Mouse (Mus musculus) adrenal gland, adult 8-10 months (tissue): ENCODE results near the gene Ier5l. TPM values are rescaled to one million over a fixed set of nuclear protein-coding genes. Genes with fewer than 3 reads are reported as not detected.

Experiments used
- DNase-seq: peaks from one replicate; pipeline ENCODE4 v3.0.0; 2022
- total RNA-seq, 4 experiments: library from RNA; stranded (reverse); gene quantifications; 2 replicates each; pipeline ENCODE4 v1.2.4; 2022

Ier5l gene
- 1 to 10 TPM; 3.8 to 7.7 (median 6.8) TPM for total RNA-seq

DNA sequence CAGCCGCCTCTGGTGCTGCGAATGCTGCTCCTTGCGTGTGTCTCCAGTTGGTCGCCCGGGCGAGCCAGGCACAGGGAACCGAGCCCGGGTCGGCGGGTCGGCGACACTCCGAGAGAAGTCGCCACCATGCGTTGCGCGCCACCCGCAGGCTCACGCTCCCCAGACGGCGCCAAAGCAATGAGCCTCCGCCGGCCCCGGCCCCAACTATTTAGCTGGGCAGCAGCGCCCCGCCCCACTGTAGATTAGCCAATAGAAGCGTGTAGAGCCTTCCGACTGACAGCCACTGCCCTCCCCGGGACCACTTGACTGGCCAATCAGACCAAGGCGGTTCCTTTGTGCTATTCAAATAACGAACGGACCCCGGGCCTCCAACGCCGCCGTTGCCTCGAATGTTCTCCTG lies at the start of gene Ier5l:
Gene Ier5l, minus strand, starts transcription at position 181 of the 400 bp plus-strand sequence.
- DNase-seq, result peak; percentile 92

DNA sequence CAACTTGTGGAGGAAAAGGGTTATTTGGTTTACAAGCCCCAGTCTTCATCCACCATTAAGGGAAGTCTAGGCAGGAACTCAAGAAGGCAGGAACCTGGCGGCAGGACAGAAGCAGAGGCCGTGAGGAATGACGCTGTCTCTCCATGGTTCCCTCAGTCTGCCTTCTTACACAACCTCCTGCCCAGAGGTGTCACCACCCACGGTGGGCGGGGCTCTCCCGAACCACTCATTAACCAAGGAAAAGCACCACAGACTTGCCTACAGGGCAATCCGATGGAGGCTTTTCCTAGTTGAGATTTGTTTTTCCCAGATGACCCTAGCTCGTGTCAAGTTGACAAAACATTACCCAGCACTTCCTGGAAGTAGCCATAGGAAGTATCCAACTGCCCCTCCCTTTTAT lies 49.7 kb upstream of the Ier5l start:
- no peak for DNase-seq

DNA sequence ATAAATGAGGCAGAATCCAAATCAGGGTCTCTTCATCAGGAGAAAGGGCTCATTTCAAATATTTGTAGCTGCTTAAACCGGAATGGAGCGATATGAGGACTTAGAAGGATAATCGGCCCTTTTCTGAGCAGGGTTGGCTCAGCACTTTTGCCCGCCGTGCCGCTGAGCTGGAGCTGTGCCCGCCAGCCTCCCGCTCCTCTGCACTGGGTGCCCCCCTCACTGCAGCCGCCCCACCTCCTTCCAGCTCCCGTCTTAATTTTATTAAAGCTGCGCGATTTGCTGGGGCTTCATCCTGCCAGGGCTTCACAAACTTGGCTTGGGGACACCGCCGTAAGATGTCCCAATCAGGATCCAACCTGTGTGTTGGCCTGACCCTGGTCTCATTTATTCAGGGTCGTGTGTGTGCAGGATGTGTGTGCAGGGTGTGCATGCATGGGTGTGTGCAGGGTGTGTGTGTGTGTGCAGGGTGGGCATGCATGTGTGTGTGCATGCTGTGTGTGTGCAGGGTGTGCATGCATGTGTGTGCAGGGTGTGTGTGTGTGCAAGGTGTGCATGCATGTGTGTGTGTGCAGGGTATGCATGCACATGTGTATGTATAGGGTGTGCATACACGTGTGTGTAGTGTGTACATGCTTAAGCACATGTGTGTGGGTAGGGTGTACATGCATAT lies 36.8 kb upstream of the Ier5l start:
- no peak for DNase-seq

DNA sequence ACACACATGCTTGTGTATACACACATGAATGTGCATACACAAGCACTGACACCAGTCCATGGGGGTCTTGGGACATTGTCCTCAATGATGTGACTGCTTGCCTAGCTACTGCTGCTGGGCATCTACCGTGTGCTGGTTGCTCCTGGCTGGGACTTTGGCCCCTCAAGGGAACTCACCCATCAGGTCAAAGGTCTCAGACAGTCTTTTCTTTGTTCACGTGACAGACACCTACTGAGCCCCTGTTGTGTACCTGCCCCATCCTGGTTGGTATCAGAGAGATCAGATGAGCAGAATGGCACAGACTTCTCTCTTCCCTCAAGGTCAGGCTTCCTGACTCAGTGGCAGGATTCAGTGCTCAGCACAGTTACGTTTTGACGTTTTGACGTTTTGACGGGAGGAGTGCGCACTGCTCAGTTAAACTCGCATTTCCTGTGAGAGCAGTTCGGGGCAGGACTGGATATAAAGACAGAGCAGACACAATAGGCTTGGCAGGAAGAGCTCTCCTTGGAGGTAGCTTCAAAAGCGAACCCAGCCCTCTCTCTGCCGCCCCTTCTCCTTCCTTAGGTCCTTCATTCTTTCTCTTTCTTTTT lies 33.2 kb upstream of the Ier5l start:
- no peak for DNase-seq

DNA sequence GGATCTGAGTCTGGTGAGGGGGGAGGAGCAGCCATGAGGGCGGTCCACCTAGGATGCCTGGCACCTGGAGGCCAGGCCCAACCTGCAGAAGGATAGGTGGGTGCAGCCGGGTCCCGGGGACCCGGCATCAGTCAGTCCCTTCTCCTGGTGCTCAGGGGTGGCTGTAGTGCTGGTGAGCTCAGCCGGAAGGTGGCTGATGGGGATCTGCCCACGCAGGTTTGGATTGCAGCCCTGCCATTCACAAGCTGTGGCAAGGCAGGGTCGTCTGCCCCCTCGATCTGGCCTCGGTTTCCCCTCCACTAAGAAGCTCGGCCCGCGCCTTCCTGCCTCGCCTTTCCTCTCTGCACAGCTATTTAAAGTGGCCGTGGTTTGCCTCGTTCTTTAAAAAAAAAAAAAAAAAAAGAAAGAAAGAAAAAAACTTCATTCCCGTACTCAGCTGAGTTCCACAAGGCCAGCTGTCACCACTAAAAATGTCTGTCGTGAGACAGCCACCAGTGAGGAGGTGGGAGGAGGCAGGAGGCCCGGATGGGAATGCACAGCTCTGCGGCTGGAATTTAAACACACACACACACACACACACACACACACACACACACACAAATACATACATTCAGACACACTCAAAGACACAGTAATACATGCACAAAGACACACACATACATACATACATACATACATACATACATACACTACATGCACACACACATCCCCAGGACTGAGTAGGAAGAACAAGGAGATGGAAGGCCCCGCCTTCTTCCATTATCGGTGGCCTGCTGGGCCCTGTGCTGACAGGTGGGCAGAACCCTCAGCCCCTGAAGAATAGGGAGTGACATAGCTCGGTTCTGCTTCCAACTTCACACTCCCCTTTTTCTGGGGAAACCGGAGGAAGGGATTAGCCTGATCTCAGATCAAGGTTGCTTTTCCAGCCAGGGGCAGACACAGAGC lies 29.9 kb upstream of the Ier5l start:
- no peak for DNase-seq

DNA sequence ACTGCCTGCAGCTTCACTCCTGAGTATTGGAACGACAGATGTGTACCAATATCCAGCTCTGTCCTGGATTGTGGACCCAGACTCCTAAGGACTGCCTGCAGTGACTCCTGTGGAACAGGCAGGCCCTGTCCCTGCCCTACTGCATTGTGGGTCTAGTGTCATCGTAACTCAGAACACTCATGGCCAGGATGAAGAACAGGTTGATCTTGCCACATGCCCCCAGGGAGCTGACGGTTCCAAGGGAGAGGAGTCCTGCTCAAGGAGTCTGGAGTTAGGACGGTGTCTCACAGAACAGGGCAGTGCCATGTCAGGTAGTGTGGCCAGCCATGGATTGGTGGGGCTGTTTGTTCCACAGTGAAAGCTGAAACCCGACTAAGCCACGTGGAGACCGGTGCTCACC lies 27.7 kb upstream of the Ier5l start:
- DNase-seq, result no peak

DNA sequence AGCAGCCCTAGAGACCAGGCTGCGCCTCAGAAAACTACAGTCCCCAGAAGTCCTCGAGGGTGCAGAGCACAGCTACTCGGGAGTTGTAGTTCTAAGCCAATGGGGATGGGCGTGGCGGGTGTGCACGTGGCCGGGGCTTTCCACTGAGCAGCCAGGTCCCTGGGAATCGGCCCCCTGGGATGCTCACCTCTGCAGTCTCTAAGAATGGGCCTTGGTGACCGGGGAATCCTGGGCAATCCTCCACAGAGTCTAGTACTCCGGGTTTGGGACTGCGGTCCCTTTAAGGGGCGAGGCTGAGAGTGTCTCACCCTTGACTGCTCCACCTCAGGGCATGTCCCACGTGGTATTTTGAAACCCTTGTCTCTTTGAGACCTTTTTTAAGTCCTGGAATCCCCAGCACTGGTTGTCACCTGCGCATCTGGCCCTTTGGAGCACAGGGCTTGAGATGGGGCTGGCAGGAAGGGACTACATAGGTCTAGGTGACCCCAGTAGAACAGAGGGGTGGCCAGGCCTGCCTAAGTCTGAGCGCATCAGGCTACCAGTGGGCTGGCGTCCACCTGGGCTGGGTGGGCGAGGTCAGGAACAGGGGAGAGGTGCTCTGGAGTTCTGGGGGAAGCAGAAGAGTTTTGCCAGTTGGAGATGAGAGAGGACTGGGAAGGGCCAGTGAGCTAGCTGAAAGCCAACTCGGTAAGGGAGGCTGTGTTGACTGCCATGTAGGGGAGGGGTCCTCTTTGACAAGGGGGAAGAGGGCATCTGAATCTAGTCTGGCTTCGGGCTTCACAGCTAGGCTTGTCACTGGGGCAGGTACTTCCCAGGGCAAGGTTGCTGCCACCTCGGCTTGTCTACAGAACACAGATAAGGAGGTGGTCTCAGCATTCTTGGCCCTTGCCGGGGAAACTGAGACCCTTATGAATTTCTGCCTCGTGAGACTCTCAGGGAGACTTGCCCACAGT lies 22.2 kb upstream of the Ier5l start:
- peak; percentile 57 for DNase-seq

DNA sequence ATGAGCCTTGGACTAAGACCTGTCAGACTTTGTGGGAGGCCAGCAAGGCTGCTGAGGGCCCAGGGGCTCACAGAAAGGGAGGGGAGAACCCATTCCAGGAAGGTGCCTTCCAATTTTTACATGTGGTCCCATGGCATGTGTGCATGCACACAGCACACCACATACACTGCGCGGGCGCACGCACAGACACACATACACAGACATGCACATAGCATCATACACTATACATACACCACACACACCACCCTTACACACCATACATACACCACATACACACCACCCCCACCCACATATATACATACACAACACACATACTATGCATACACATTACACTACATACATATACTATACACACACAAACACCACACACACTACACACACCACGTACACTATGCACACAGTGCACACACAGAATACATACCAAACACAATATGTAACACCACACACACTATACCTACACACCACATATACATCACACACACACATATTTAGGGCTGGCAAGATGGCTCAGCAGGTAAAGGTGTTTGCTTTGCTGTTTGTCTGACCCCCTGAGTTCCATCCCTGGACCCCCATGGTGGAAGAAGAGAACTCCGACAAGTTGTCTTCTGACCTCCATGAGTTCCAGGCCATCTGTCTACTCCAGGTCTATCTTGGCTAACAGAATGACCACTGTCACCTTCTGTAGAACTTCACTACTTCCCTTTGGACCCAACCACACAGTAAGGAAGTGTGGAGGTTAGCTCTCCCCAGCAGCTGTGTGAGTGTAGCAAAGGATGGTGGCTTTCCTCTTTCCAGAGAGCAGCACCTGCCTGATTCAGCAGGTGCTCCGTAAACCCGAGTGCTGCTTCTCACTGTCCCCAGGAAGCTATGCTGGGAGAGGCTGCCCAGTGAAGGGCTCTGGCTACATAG lies 21.2 kb upstream of the Ier5l start:
- DNase-seq, result no peak

DNA sequence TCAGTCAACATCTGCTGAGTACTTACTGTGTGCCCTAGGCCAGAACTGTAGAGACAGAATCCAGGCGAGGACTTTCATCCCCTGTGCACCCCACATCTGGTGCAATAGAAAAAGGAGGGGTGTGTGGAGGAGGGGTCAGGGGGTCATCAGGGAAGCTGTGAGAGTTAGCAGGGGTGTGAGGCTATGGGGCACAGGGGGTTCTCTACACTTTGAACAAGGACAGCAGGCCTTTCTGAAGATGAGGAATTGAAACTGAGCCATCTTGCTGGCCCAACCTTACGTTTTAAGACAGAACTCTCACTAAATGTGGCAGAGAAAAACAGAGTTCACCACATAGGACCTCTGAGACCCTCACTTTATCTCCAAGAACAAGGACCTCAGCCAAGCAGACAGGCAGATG lies 16.4 kb upstream of the Ier5l start:
- no peak for DNase-seq

DNA sequence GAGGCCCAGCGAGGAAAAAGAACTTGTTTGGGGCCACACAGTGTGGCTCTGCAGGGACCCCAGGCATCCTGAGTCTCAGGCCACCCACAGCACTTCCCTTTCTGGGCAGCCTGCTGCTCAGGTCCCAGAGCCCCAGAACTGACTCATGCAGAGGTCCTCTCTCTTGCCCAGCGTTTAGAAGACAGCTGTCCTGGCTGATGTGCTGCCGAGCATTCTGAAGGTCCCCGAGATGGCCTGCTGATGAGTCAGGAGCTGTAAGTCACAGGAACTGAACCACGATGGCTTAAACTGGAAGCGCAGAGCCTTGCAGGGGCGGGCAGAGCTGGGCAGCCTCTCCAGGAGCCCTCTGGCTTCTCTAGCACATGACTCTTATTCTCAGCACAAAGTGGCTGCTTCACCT lies 13.6 kb upstream of the Ier5l start:
- peak; percentile 77 for DNase-seq

DNA sequence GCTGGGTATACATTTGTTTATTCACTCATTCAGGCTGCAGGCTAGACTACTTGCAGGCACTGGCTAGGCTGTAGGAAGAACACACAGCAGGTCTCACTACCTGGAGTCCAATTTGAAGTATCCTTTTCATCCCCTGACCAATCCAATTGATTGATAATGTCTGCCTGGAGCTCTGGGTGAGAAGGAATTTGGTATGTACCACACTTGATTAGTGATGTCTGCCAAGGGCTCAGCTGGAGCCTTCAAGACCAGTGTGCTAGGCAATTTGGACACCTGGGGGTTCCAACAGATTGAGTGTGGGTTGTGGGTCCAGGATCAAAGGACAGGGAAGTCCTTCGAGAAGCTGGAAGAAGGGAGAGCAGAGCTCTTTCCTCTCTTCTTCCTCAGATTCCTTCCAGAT lies 4.5 kb upstream of the Ier5l start:
- DNase-seq, result no peak

DNA sequence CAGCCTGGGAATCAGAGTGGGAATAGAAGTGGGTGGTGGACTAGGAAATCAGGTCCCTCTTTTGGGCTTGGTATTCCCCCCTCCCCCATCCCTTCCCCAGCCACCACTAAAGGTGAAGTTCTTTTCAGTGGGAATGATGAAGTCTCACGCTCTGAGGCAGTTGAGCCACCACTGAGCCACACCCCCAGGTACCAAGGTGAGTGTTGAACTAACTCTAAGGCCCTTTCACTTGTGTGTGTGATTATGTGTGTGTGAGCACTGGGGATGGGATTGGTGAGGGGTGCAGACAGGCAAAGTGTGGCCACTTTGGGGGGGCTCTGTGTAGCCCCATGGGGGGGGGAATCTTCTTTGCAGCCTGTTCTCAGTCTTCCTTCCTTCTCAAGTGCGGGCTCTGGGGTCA lies 2.2 kb upstream of the Ier5l start:
- no peak for DNase-seq

DNA sequence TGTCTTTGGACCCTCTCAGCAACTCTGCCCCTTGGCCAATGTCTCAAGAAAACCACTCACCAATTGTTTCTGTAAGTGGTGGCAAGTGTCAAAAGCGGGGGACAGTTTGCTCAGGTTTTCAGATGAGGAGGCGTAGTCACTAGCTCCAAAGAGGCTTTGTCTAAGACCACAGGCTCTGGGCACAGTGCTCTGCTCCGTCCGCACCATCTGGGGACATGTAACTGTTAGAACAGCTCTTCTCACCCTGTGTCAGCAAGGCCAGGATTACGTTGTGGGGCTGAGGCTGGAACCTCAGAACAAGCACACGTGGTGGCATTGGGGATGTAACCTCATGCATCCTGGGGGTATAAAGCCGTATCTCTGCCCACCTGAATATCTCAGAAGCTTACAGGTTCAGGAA lies 1.4 kb upstream of the Ier5l start:
- no peak for DNase-seq

DNA sequence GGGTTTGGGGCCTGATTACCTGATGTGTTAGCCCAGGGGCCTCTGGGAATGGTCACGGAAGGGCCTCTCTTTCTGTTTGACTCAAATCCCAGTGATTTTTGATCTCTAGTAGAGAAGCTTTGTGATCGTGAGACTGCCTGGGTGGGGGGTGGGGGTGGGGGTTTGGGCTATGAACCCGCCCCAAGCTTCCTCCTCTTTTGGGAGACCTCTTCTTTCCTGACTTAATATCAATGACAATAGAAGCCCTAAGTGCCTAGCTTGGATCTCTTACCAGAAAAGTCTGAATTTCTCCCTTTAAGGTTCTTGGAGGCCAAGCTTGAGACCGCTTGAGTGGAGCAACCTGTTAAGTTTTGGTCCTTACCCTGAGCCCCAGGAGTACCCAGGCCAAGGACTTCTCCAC lies 757 bp upstream of the Ier5l start:
- no peak for DNase-seq

DNA sequence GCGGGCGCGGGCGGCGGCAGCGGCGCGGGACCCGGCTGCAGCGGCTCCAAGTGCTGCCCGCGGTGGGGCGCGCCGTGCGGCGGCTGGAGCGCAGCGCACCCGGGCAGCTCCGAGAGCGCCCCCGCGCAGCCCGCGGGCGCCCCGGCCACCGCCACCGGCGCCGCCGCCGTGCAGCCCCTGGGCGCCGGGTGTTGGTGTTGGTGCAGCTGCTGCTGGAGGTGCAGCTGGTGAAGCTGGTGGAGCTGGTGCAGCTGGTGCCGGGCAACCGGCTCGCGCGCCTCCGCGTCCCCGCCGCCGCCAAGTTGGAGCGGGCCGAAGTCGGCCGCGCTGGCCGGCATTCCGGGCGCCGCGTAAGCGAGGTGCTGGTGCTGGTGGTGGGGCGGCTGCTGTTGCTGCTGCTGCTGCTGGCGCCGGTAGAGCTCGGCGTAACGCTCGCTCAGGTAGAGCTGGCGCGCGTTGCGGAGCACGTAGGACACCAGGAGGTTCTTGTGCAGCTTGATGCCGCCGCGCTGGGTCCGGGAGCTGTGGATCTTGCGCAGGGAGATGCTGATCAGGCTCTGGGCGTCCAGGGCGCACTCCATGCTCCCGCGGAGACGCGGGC lies 488 bp downstream of the Ier5l start:
- DNase-seq, result peak; percentile 48

DNA sequence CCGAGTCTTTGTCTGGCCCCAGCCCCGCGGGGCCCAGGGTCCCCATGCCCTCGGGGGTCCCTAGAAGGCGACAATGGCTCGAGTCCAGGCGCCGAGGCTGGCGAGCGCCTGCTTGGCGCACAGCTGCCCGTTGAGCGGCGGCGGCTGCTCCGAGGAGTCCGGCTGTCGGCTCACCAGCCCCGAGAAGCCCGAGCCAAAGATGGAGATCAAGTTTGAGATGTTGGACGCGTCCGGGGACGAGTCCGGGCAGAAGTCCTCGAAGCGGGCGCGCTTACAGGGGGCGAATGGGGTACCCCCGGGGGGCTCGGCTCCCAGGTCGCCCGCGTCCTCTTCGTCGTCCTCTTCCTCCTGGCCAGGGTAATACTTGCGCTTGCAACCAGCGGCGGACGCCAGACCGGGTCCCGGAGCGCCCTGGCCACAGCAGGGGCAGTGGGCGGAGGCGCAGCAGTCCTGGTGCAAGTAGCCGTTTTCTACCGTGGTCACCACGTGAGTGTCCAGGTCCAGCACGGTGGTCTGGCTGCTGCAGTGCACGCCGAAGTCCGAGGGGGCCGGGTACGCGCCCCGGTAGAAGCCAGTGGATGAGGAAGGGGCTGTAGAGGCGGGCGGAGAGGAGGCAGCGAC lies 1.2 kb downstream of the Ier5l start:
- peak; percentile 46 for DNase-seq

DNA sequence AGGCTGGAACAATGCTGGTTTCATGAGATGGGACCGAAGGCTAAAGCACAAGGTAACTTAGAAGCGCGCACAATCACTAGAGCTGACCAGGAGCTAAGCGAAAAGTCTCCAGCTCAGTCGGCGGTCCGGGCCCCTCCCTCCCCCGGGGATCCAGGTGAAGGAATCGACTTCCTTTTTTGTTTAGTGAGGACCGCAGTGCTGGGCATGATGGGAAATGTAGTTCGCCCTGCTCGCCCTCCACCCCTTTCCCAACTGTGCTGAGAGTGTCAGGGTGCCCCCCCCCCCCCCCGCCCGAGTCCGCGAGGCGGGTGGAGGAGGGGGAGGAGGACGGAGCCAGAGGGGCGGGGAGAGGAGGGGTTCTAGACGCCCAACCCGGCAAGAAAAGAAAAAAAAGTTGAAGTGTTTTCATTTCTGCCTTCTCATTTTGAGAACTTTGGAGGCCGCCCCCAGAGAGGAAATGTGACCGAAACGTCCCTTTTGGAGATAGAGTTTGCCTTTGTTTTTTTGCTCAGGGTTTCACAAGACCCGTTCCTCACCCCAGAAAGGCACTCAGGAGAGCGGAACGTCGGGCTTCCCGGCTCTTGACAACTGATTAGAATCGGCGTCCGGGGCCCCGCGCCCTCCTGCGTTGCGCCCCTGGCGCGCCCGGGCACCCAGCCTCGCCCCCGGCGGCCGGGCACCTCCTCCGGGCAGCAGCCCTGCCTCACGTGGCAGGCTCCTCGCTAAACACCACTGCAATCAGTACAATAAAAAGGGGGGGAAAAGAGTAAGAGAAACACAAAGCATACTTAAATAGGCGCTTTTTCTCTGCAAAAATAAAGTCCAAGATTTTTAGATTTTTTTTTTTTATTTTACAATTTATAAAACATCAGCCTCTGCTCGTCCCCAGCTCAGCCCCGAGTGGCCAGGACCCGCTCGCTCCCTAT lies 2.0 kb downstream of the Ier5l start:
- DNase-seq, result peak; percentile 86

DNA sequence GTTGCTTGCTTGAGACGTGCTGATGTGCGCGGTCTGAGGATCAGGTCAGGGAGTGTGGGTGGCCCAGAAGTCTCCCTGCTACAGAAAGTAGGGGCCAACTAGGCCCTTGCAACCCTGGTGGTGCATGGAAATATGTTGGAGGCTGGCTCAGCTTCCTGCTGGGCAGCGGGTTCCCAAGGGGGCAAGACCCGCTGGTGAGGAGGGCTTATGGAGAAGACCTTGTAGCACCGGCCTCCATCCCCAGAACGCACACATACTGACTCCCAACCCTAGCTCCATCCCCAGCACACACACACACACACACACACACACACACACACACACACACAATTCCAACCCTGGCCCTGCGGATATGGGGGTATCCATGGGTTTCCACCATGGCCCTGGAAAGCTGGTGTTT lies 3.0 kb downstream of the Ier5l start:
- DNase-seq, result no peak
